Mouse (Mus musculus) stomach, embryonic 15.5 days (tissue): ENCODE measurements around the gene Slc9a8. TPM values are rescaled to one million over a fixed set of nuclear protein-coding genes. Genes with fewer than 3 reads are reported as not detected.

ENCODE experiments used
- ATAC-seq: fragments of 200-750 bp; cut with Nextera tagmentation; 2 replicates; pipeline ENCODE4 v1.8.0; 2017; ENCODE audit warnings: low read depth, moderate number of reproducible peaks, moderate TSS enrichment; ENCODE audit not compliant: insufficient read depth, low FRiP score
- H3K27ac ChIP-seq: fragments of 300-500 bp; sonication (generic); 2 replicates; pipeline ENCODE4 v1.5.1; 2015; ENCODE audit warnings: mild to moderate bottlenecking, inconsistent platforms
- H3K27me3 ChIP-seq: fragments of 300-500 bp; sonication (generic); replicated peaks from 2 replicates; pipeline ENCODE4 v1.6.1; 2015; ENCODE audit warnings: inconsistent platforms
- H3K36me3 ChIP-seq: fragments of 300-500 bp; sonication (generic); 2 replicates; pipeline ENCODE4 v1.6.1; 2015; ENCODE audit warnings: inconsistent platforms
- H3K4me1 ChIP-seq: fragments of 300-500 bp; sonication (generic); 2 replicates; pipeline ENCODE4 v1.6.1; 2015; ENCODE audit warnings: inconsistent platforms
- H3K4me2 ChIP-seq: fragments of 300-500 bp; sonication (generic); 2 replicates; pipeline ENCODE4 v1.6.1; 2015; ENCODE audit warnings: mild to moderate bottlenecking, inconsistent platforms
- H3K4me3 ChIP-seq: fragments of 300-500 bp; sonication (generic); replicated peaks from 2 replicates; pipeline ENCODE4 v1.5.1; 2015; ENCODE audit warnings: inconsistent platforms
- H3K9ac ChIP-seq: fragments of 300-500 bp; sonication (generic); 2 replicates; pipeline ENCODE4 v1.6.1; 2015; ENCODE audit warnings: inconsistent platforms
- H3K9me3 ChIP-seq: fragments of 300-500 bp; sonication (generic); 2 replicates; pipeline ENCODE4 v1.6.1; 2016; ENCODE audit warnings: inconsistent platforms
- WGBS: fragments of 180-500 bp; shearing (Covaris S2); methylation state at CpG from one replicate; pipeline ENCODE4 v1.1.7; 2015; 5-methylcytosine and 5-hydroxymethylcytosine counted together
- polyA plus RNA-seq: library from polyadenylated mRNA; unstranded; fragments of >200 nt; fragmentation: Nextera tagmentation; extraction: Ambion mirVana; gene quantifications from 2 replicates; pipeline ENCODE4 v1.2.1, GENCODE M21; 2015

Gene Slc9a8
- polyA plus RNA-seq, 1 experiment from 2014 or later, result 20.5 TPM

DNA sequence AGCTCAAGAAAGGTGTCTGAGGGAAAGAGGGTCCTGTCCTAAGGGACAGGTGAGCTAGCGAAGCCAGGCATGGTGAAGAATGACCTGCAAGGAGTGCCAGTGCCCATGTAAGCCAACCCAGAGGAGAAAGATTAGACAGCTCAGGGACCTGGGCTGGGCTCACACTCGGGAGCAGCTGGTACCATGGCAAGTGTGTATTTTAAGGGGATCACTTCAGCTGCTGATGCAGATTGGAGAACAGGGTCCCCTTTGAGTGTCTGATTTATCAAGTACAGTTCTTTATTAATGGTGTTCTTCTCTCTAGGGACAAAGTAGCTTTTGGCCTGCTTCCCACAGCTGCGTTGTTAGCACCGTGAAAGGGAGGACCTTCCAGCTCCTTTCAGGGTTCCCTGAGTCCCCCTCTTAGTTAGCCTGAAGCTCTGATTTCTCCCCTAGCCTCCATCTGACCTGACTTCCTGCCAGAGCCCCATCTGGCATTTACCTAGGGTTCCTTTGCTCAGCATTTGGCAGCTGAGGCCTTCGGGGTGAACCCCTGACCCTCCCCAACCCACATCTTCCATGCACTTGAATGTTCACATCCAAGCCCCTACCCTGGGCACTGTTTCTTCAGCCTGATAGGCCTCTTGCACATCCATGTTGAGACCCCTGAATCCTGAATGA, 35.0 kb downstream of the Slc9a8 start:
- H3K4me3 ChIP-seq, result no peak overlapping the region
- no peak overlapping the region for H3K27ac ChIP-seq
- peaks cover 32% of the 10 kb centered on the region for H3K36me3 ChIP-seq
- H3K9ac ChIP-seq, result no peak overlapping the region
- no peak overlapping the region for H3K4me2 ChIP-seq
- no peaks in the 10 kb centered on the region for H3K4me1 ChIP-seq
- H3K27me3 ChIP-seq, result no peaks in the 10 kb centered on the region
- no peaks in the 10 kb centered on the region for H3K9me3 ChIP-seq
- 87% methylated on average over 5 of the region's 5 CpGs for WGBS
- ATAC-seq, result no peak

DNA sequence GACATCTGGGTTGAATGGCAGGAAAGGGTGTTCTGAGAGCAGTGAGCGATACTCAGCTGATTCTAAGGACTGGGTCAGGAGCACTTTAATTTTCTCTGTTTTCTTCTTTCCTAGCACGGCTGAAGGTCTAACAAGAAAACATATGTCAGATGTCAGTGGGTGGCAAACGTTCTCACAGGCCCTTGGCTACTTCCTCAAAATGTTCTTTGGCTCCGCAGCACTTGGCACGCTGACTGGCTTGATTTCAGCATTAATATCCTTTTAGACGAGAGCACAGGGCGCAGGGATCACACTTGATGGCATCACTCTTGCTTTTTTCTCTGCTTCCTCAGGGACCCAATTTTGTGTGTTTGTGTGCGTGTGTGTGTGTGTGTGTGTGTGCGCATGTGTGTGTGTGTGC, 35.7 kb downstream of the Slc9a8 start:
- no peak for ATAC-seq
- no peak overlapping the region for H3K9ac ChIP-seq
- WGBS, result 85% methylated on average over 9 of the region's 9 CpGs
- no peak overlapping the region for H3K4me3 ChIP-seq
- no peaks in the 10 kb centered on the region for H3K9me3 ChIP-seq
- no peak overlapping the region for H3K27ac ChIP-seq
- no peaks in the 10 kb centered on the region for H3K4me1 ChIP-seq
- H3K36me3 ChIP-seq, result peaks cover 28% of the 10 kb centered on the region
- H3K27me3 ChIP-seq, result no peaks in the 10 kb centered on the region
- H3K4me2 ChIP-seq, result no peak overlapping the region

DNA sequence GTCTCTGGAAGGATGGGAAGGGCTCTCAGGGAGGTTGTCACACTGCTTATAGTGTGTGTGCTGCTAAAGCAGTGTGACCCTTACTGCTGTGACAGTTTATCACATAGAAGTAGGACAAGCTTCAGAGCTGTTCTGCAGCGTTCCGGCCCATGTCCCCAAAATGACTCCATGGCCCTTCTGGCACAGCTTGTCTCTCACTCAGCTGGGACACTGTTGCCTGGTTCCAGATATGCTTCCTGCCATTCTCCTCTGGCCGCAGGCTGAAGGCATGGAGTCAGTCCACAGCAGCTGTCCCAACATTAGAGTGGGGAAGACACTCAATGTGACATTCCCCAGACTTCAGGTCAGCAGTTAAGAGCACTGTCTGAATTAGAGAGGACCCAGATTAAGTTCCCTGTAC, 37.0 kb downstream of the Slc9a8 start:
- H3K4me1 ChIP-seq, result no peaks in the 10 kb centered on the region
- H3K36me3 ChIP-seq, result peaks cover 24% of the 10 kb centered on the region
- H3K9ac ChIP-seq, result no peak overlapping the region
- WGBS, result 85% methylated on average over 3 of the region's 3 CpGs
- H3K27me3 ChIP-seq, result no peaks in the 10 kb centered on the region
- ATAC-seq, result no peak
- no peak overlapping the region for H3K27ac ChIP-seq
- H3K9me3 ChIP-seq, result no peaks in the 10 kb centered on the region
- H3K4me2 ChIP-seq, result no peak overlapping the region
- no peak overlapping the region for H3K4me3 ChIP-seq

DNA sequence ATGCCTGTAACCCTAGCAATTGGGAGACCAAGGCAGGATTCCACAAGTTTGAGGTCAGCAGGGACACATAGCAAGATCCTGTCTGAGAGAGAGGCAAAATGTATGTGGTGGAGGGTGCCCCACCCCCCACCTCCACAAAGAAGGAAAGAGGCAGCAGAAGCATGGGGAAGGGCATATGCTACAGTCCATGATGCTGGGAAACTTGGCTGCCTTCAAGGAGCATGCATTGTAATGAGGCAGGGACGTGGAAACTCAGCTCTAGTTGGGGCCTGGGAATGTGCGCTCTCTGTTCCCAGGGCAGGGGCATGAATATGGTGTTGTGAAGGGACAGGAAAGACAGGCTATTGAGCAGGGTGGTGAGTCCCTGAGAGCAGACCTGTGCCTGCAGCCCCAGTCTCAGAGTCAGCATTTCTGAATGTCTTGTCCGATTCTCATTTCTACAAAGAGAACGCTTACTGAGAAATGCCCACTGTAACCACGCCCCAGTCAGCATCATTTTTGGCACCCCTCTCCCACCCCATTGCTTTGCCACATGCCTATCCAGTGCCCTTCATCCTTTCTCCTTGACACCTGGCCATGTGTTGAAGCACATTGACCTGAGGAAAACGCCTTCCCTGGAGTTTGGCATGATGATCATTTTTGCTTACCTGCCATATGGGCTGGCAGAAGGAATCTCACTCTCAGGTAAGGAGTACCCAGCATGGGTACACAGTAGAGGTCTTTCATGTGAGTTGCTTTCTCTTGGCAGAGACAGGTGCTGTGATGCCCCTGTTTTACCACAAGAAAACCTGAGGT, 37.8 kb downstream of the Slc9a8 start:
- H3K36me3 ChIP-seq, result peaks cover 17% of the 10 kb centered on the region
- H3K9ac ChIP-seq, result no peak overlapping the region

DNA sequence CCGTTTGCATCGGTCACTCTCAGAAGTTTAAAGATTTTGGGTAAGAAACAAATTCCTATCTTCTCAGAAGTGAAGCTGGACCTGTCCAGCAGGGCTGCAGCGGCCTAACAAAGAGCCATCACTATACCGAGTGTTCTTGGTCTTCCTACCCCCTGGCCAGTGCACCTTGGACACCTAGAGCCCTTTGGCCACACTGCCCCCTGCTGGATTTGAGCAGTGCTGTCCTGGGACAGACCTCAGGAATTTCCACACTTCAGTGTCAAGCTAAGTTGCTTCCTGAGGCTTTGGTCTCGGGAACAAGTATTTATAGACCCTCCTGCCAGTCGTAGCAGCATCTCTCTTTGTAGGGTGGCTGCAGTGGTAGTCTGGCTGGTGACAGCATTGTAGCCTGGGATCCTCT, 41.4 kb downstream of the Slc9a8 start:
- 55% methylated on average over 6 of the region's 6 CpGs for WGBS
- H3K27ac ChIP-seq, result no peak overlapping the region
- H3K27me3 ChIP-seq, result no peaks in the 10 kb centered on the region
- no peak overlapping the region for H3K4me2 ChIP-seq
- H3K4me1 ChIP-seq, result no peaks in the 10 kb centered on the region
- no peak overlapping the region for H3K9ac ChIP-seq
- H3K9me3 ChIP-seq, result no peaks in the 10 kb centered on the region
- peaks cover 24% of the 10 kb centered on the region for H3K36me3 ChIP-seq
- H3K4me3 ChIP-seq, result no peak overlapping the region
- ATAC-seq, result no peak

More for the DNA sequence above, 37.8 kb downstream of the Slc9a8 start:
- no peaks in the 10 kb centered on the region for H3K27me3 ChIP-seq
- ATAC-seq, result no peak
- WGBS, result 96% methylated on average over 6 of the region's 6 CpGs
- no peaks in the 10 kb centered on the region for H3K4me1 ChIP-seq
- no peak overlapping the region for H3K4me3 ChIP-seq
- H3K27ac ChIP-seq, result no peak overlapping the region
- H3K9me3 ChIP-seq, result no peaks in the 10 kb centered on the region
- no peak overlapping the region for H3K4me2 ChIP-seq

DNA sequence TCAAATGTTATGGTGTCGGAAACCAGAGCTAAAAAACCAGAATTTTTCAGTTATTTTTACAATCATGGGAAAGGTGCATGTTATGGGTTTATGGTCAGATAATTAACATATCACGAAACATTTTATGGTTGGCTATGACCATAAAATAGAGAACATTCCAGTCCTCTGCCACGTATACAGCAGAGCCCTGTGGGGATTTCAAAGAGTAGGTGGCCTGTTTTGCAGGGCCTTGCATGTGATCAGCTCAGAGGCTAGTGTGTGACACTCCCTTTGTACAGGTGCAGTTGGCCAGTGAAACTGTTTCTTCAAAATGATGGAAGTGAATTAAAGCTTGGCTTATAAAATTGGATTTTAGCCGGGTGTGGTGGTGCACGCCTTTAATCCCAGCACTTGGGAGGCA, 42.3 kb downstream of the Slc9a8 start:
- WGBS, result 91% methylated on average over 5 of the region's 5 CpGs
- Histone ChIP-seq H3K4me2 (no peak overlapping the region), H3K27ac (no peak overlapping the region), H3K9me3 (no peaks in the 10 kb centered on the region), H3K27me3 (no peaks in the 10 kb centered on the region), H3K4me1 (no peaks in the 10 kb centered on the region), H3K9ac (no peak overlapping the region), H3K36me3 (peaks cover 17% of the 10 kb centered on the region), H3K4me3 (no peak overlapping the region)
- no peak for ATAC-seq

DNA sequence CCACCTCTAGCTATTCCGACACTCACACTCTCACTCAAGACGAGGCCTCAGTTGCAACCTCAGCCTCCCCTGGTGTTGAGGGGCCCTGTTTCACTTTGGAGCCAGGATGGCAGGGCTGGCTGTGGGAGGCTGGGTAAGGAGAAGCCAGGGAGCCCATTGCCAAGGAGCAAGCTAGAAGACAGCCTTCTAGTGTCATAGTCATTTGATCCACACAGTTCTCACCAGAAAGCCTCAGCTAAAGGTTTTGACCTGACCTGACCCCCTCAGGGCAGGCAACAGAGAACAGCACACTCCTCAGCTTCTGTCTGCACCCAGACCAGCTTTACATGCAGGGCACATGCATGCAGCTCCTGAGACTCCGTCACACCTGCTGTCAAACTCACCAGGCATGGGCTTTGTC, 44.4 kb downstream of the Slc9a8 start:
- no peaks in the 10 kb centered on the region for H3K27me3 ChIP-seq
- H3K4me1 ChIP-seq, result no peaks in the 10 kb centered on the region
- no peak overlapping the region for H3K4me3 ChIP-seq
- 90% methylated on average over 3 of the region's 3 CpGs for WGBS
- H3K27ac ChIP-seq, result no peak overlapping the region
- no peak overlapping the region for H3K4me2 ChIP-seq
- no peak overlapping the region for H3K9ac ChIP-seq
- ATAC-seq, result no peak
- no peaks in the 10 kb centered on the region for H3K9me3 ChIP-seq
- peaks cover 17% of the 10 kb centered on the region for H3K36me3 ChIP-seq

DNA sequence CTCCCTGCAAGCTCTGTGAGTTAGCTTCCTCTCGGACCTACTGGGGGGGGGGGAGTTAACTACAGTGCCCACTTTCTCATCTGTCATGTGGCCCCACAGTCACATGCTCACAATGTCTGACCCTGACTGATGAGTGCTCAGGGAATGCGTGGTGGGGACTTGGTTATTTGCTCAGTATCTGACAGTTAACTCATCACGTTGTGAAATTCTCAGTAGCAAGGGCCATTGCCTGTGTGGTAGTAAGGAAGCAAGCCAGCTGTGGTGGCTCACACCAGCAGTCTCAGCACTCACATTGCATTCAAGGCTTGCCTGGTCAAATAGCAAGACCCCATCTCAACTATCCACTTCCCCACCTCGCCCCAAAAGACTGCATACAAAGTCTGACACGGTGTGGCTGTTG, 45.7 kb downstream of the Slc9a8 start:
- Histone ChIP-seq H3K9me3 (no peaks in the 10 kb centered on the region), H3K36me3 (peaks cover 27% of the 10 kb centered on the region; the same call in 1 of the 2 replicates), H3K4me1 (no peaks in the 10 kb centered on the region), H3K4me2 (no peak overlapping the region), H3K27me3 (no peaks in the 10 kb centered on the region), H3K4me3 (no peak overlapping the region), H3K9ac (no peak overlapping the region), H3K27ac (no peak overlapping the region)
- no peak for ATAC-seq
- WGBS, result 65% methylated on average over 5 of the region's 5 CpGs

DNA sequence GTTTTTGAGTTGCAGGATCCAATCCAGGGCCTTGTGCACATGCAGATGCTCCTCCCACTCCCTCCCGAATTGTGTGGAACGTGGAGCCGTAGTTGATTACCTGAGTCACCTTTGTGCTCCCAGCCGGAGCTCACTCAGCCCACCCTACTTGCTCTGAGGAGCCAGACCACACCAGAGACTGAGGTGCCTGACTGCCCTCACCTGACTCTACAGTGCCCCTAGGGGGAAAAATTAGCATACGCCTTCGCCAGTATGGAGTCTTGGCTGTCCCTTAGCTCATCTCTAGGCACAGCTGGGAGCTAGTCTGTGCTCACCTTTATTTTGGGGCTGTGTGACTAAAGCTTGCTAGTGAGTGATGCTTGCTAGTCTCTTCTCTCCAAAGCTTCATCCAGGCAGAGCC, 46.9 kb downstream of the Slc9a8 start:
- no peak for ATAC-seq
- 81% methylated on average over 6 of the region's 6 CpGs for WGBS

DNA sequence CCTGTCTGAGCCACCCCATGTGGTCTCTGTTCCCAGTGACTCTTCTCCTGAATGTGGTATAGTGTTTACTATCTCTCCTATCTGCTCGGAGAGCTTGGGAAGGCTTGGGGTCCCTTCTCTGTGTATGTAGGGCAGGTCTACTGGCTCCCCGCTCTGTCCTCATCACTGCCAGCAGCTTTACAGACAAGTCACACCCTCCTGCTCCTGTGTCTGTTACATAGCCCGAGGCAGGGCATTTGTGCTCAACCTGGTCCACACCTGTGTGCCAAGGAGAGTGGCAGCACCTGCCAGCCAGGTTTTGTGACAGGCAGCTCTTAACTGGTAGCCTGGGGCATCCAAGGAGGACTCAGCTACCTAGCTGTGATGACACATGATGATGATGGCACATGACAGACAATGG, 49.1 kb downstream of the Slc9a8 start:
- Histone ChIP-seq H3K4me1 (0 out of 2 replicates have a peak, but pooled peaks cover 2% of the 10 kb centered on the region), H3K36me3 (peaks cover 42% of the 10 kb centered on the region), H3K4me3 (no peak overlapping the region), H3K4me2 (no peak overlapping the region), H3K27ac (no peak overlapping the region), H3K27me3 (no peaks in the 10 kb centered on the region), H3K9me3 (no peaks in the 10 kb centered on the region), H3K9ac (no peak overlapping the region)
- WGBS, result 90% methylated on average over 3 of the region's 3 CpGs
- no peak for ATAC-seq

More for the DNA sequence above, 46.9 kb downstream of the Slc9a8 start:
- no peak overlapping the region for H3K27ac ChIP-seq
- no peaks in the 10 kb centered on the region for H3K4me1 ChIP-seq
- H3K9me3 ChIP-seq, result no peaks in the 10 kb centered on the region
- H3K9ac ChIP-seq, result no peak overlapping the region
- no peak overlapping the region for H3K4me3 ChIP-seq
- H3K27me3 ChIP-seq, result no peaks in the 10 kb centered on the region
- H3K36me3 ChIP-seq, result peaks cover 35% of the 10 kb centered on the region; the same call in 1 of the 2 replicates
- no peak overlapping the region for H3K4me2 ChIP-seq

DNA sequence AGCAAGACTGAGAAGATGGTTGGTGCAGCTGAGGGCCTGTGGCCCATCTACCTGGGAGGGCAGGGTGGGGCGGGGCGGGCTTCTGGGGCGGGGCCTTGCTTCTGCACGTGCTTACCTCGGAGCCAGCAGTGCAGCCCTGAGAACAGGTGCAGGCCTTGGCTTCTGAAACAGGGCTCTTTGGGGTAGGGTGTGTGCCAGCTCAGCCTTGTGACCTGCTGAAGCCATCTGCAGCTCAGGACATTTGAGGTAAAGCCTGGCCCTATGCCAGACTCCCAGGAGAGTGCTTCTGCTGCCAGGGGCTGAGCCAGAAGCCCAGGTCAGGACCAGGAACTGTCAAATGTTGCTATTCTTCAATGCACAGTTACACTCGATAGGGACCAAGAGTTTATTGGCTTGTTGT, 50.1 kb downstream of the Slc9a8 start:
- Histone ChIP-seq H3K4me2 (no peak overlapping the region), H3K4me1 (peaks cover 12% of the 10 kb centered on the region), H3K4me3 (no peak overlapping the region), H3K9me3 (no peaks in the 10 kb centered on the region), H3K9ac (no peak overlapping the region), H3K27ac (no peak overlapping the region), H3K27me3 (no peaks in the 10 kb centered on the region), H3K36me3 (peaks cover 34% of the 10 kb centered on the region)
- no peak for ATAC-seq
- 67% methylated on average over 6 of the region's 6 CpGs for WGBS

DNA sequence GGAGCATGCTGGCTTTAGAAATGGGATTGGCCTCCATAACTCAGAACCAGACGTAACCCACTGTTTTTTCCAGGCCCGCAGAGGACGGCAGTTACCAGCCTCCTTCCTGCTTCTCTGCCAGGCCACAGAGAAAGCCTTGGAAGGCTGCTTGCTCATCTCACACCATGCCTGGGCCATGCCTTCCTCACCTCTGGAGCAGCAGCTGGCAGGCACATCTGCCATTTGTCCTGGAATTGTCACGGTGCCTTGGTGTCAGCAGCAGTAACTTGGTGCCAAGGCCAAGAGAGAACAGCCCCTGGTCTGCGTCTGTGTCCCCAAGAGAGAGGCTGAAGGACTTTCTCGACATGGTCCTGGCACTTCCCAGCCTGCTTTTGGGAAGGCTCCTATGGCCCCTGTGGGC, 52.7 kb downstream of the Slc9a8 start:
- Histone ChIP-seq H3K27ac (no peak overlapping the region), H3K4me3 (no peak overlapping the region), H3K9ac (no peak overlapping the region), H3K4me1 (peaks cover 16% of the 10 kb centered on the region), H3K4me2 (no peak overlapping the region), H3K27me3 (no peaks in the 10 kb centered on the region), H3K36me3 (peaks cover 32% of the 10 kb centered on the region), H3K9me3 (no peaks in the 10 kb centered on the region)
- 83% methylated on average over 6 of the region's 6 CpGs for WGBS
- ATAC-seq, result no peak
